Mouse (Mus musculus) neural tube, embryonic 11.5 days (tissue): Measurements from ENCODE around the gene Bbox1. TPM values are rescaled to one million over a fixed set of nuclear protein-coding genes. Genes with fewer than 3 reads are reported as not detected.

Experiments used
- ATAC-seq: fragments of 200-750 bp; cut with Nextera tagmentation; 2 replicates; pipeline ENCODE4 v1.8.0; 2017; ENCODE audit warnings: moderate number of reproducible peaks, mild to moderate bottlenecking, moderate TSS enrichment, moderate library complexity; ENCODE audit not compliant: insufficient read depth, low FRiP score, low TSS enrichment
- DNase-seq: peaks from one replicate; pipeline ENCODE4 v3.0.0-alpha.2; 2015; ENCODE audit warnings: low spot score
- H3K27ac ChIP-seq: fragments of 300-500 bp; sonication (generic); 2 replicates; pipeline ENCODE4 v1.5.1; 2014; ENCODE audit warnings: low read depth, mild to moderate bottlenecking, low read length
- H3K27me3 ChIP-seq: fragments of 300-500 bp; sonication (generic); 2 replicates; pipeline ENCODE4 v1.6.1; 2014; ENCODE audit warnings: mild to moderate bottlenecking, low read length, mixed read lengths; ENCODE audit not compliant: control insufficient read depth, insufficient read depth
- H3K36me3 ChIP-seq: fragments of 300-500 bp; sonication (generic); 2 replicates; pipeline ENCODE4 v1.6.1; 2014; ENCODE audit warnings: mild to moderate bottlenecking, low read length, moderate library complexity, mixed read lengths; ENCODE audit not compliant: control insufficient read depth, insufficient read depth
- H3K4me1 ChIP-seq: fragments of 300-500 bp; sonication (generic); 2 replicates; pipeline ENCODE4 v1.6.1; 2014; ENCODE audit warnings: low read length, mixed read lengths; ENCODE audit not compliant: control insufficient read depth, insufficient read depth
- H3K4me2 ChIP-seq: fragments of 300-500 bp; sonication (generic); 2 replicates; pipeline ENCODE4 v1.6.1; 2014; ENCODE audit warnings: low read depth, mild to moderate bottlenecking, moderate library complexity
- H3K4me3 ChIP-seq: fragments of 300-500 bp; sonication (generic); 2 replicates; pipeline ENCODE4 v1.5.1; 2014; ENCODE audit warnings: low read depth, low read length
- H3K9ac ChIP-seq: fragments of 300-500 bp; sonication (generic); 2 replicates; pipeline ENCODE4 v1.6.1; 2014; ENCODE audit warnings: mild to moderate bottlenecking, low read length
- H3K9me3 ChIP-seq: fragments of 300-500 bp; sonication (generic); 2 replicates; pipeline ENCODE4 v1.6.1; 2016; ENCODE audit warnings: low read length; ENCODE audit not compliant: control insufficient read depth
- WGBS: fragments of 180-500 bp; shearing (Covaris S2); extraction: QIAGEN DNeasy Blood & Tissue Kit; methylation state at CpG from one replicate; pipeline ENCODE4 v1.1.7; 2014; 5-methylcytosine and 5-hydroxymethylcytosine counted together
- polyA plus RNA-seq: library from polyadenylated mRNA; unstranded; fragments of >200 nt; fragmentation: Nextera tagmentation; extraction: Ambion mirVana; gene quantifications from 2 replicates; pipeline ENCODE4 v1.2.1, GENCODE M21; 2014

Bbox1 gene
- polyA plus RNA-seq, 1 experiment from 2014 or later: not detected

GRCm38 (mm10) chr2:110229143-110230087 is 84.9 kb downstream of the Bbox1 start:
- Histone ChIP-seq H3K9me3 (no peaks in the 10 kb centered on the region), H3K36me3 (no peaks in the 10 kb centered on the region), H3K4me3 (no peak overlapping the region), H3K4me2 (no peak overlapping the region), H3K4me1 (no peaks in the 10 kb centered on the region), H3K27me3 (no peaks in the 10 kb centered on the region), H3K9ac (no peak overlapping the region), H3K27ac (no peak overlapping the region)
- peak; percentile 84 for ATAC-seq
- WGBS: 39% methylated on average over 15 of the region's 15 CpGs
- DNase-seq: peak; percentile 69

GRCm38 (mm10) chr2:110226421-110226820 is 87.9 kb downstream of the Bbox1 start:
- 59% methylated on average over 4 of the region's 4 CpGs for WGBS
- ATAC-seq: no peak
- H3K27ac ChIP-seq: no peak overlapping the region

GRCm38 (mm10) chr2:110225969-110226368 is 88.4 kb downstream of the Bbox1 start:
- no peaks in the 10 kb centered on the region for H3K4me1 ChIP-seq
- no peaks in the 10 kb centered on the region for H3K36me3 ChIP-seq
- DNase-seq (no peak), ATAC-seq (no peak)
- no peak overlapping the region for H3K9ac ChIP-seq
- H3K27me3 ChIP-seq: no peaks in the 10 kb centered on the region
- H3K9me3 ChIP-seq: no peaks in the 10 kb centered on the region
- H3K4me3 ChIP-seq: no peak overlapping the region
- H3K4me2 ChIP-seq: no peak overlapping the region
- H3K27ac ChIP-seq: no peak overlapping the region

More at GRCm38 (mm10) chr2:110226421-110226820, 87.9 kb downstream of the Bbox1 start:
- Histone ChIP-seq H3K4me2 (no peak overlapping the region), H3K9me3 (no peaks in the 10 kb centered on the region), H3K4me3 (no peak overlapping the region), H3K27me3 (no peaks in the 10 kb centered on the region), H3K36me3 (no peaks in the 10 kb centered on the region), H3K4me1 (no peaks in the 10 kb centered on the region), H3K9ac (no peak overlapping the region)
- DNase-seq: no peak

GRCm38 (mm10) chr2:110222793-110223192 is 91.6 kb downstream of the Bbox1 start:
- no peak overlapping the region for H3K9ac ChIP-seq
- no peak for DNase-seq
- 88% methylated on average over 2 of the region's 2 CpGs for WGBS
- H3K4me3 ChIP-seq: no peak overlapping the region
- ATAC-seq: no peak
- no peak overlapping the region for H3K4me2 ChIP-seq
- no peaks in the 10 kb centered on the region for H3K36me3 ChIP-seq
- H3K9me3 ChIP-seq: no peaks in the 10 kb centered on the region
- no peaks in the 10 kb centered on the region for H3K4me1 ChIP-seq
- no peaks in the 10 kb centered on the region for H3K27me3 ChIP-seq
- no peak overlapping the region for H3K27ac ChIP-seq

GRCm38 (mm10) chr2:110220492-110220891 is 93.9 kb downstream of the Bbox1 start:
- Histone ChIP-seq H3K4me2 (no peak overlapping the region), H3K27me3 (no peaks in the 10 kb centered on the region), H3K4me3 (no peak overlapping the region), H3K4me1 (no peaks in the 10 kb centered on the region), H3K9ac (no peak overlapping the region), H3K9me3 (no peaks in the 10 kb centered on the region), H3K27ac (no peak overlapping the region), H3K36me3 (no peaks in the 10 kb centered on the region)
- 67% methylated on average over 1 of the region's 1 CpGs for WGBS
- ATAC-seq (no peak), DNase-seq (no peak)

GRCm38 (mm10) chr2:110215685-110216058 is 98.7 kb downstream of the Bbox1 start:
- Histone ChIP-seq H3K27me3 (no peaks in the 10 kb centered on the region), H3K4me2 (no peak overlapping the region), H3K4me3 (no peak overlapping the region), H3K4me1 (no peaks in the 10 kb centered on the region), H3K36me3 (no peaks in the 10 kb centered on the region), H3K9ac (no peak overlapping the region), H3K9me3 (no peaks in the 10 kb centered on the region), H3K27ac (no peak overlapping the region)
- WGBS: 72% methylated on average over 3 of the region's 3 CpGs
- DNase-seq (no peak), ATAC-seq (no peak)

GRCm38 (mm10) chr2:110214991-110215684 is 99.2 kb downstream of the Bbox1 start:
- no peak overlapping the region for H3K4me3 ChIP-seq
- ATAC-seq (no peak), DNase-seq (no peak)
- H3K4me1 ChIP-seq: no peaks in the 10 kb centered on the region
- WGBS: 64% methylated on average over 9 of the region's 9 CpGs
- H3K9ac ChIP-seq: no peak overlapping the region
- no peaks in the 10 kb centered on the region for H3K9me3 ChIP-seq
- H3K27me3 ChIP-seq: no peaks in the 10 kb centered on the region
- no peaks in the 10 kb centered on the region for H3K36me3 ChIP-seq
- H3K4me2 ChIP-seq: no peak overlapping the region
- no peak overlapping the region for H3K27ac ChIP-seq

GRCm38 (mm10) chr2:110214278-110214677 is 100.1 kb downstream of the Bbox1 start:
- H3K4me2 ChIP-seq: no peak overlapping the region
- no peak overlapping the region for H3K9ac ChIP-seq
- no peaks in the 10 kb centered on the region for H3K9me3 ChIP-seq
- no peaks in the 10 kb centered on the region for H3K27me3 ChIP-seq
- H3K4me3 ChIP-seq: no peak overlapping the region
- ATAC-seq (no peak), DNase-seq (no peak)
- WGBS: 85% methylated on average over 4 of the region's 4 CpGs
- no peak overlapping the region for H3K27ac ChIP-seq
- H3K4me1 ChIP-seq: no peaks in the 10 kb centered on the region
- no peaks in the 10 kb centered on the region for H3K36me3 ChIP-seq
